Mouse (Mus musculus): ENCODE results near the gene Adgrv1. TPM values are rescaled to one million over a fixed set of nuclear protein-coding genes. Genes with fewer than 3 reads are reported as not detected.

The Adgrv1 gene
- polyA plus RNA-seq, 1 experiment from 2014 or later: 2.0 TPM

GRCm38 (mm10) chr13:81090051-81090836 is 542.7 kb downstream of the Adgrv1 start:
- WGBS: 90% methylated on average over 1 of the region's 1 CpGs
- no peaks in the 10 kb centered on the region for H3K27me3 ChIP-seq
- no peak overlapping the region for H3K9ac ChIP-seq
- H3K36me3 ChIP-seq: no peaks in the 10 kb centered on the region
- no peak overlapping the region for H3K4me3 ChIP-seq (replicated peaks)
- H3K4me2 ChIP-seq (replicated peaks): no peak overlapping the region
- H3K4me1 ChIP-seq: no peaks in the 10 kb centered on the region
- no peaks in the 10 kb centered on the region for H3K9me3 ChIP-seq (replicated peaks)
- ATAC-seq (ENCODE audit: insufficient number of reproducible peaks, low FRiP score, low TSS enrichment, low read depth): no peak
- no peak overlapping the region for H3K27ac ChIP-seq (replicated peaks)

- WGBS: 88% methylated on average over 2 of the region's 2 CpGs
- Histone ChIP-seq H3K36me3 (no peaks in the 10 kb centered on the region), H3K4me3 (replicated peaks) (no peak overlapping the region), H3K4me2 (replicated peaks) (no peak overlapping the region), H3K9me3 (replicated peaks) (no peaks in the 10 kb centered on the region), H3K9ac (no peak overlapping the region), H3K4me1 (no peaks in the 10 kb centered on the region), H3K27me3 (no peaks in the 10 kb centered on the region), H3K27ac (replicated peaks) (no peak overlapping the region)
- no peak for ATAC-seq (ENCODE audit: insufficient number of reproducible peaks, low FRiP score, low TSS enrichment, low read depth)
Measured at GRCm38 (mm10) chr13:81086969-81087682, 545.8 kb downstream of the Adgrv1 start.

- H3K9ac ChIP-seq: no peak overlapping the region
- 57% methylated on average over 5 of the region's 5 CpGs for WGBS
Measured at GRCm38 (mm10) chr13:81072214-81072613, 560.7 kb downstream of the Adgrv1 start.

GRCm38 (mm10) chr13:81051448-81051847 is 581.5 kb downstream of the Adgrv1 start:
- ATAC-seq (ENCODE audit: insufficient number of reproducible peaks, low FRiP score, low TSS enrichment, low read depth): no peak
- WGBS: 88% methylated on average over 4 of the region's 4 CpGs
- H3K9me3 ChIP-seq (replicated peaks): no peaks in the 10 kb centered on the region
- H3K36me3 ChIP-seq: no peaks in the 10 kb centered on the region
- no peaks in the 10 kb centered on the region for H3K27me3 ChIP-seq
- H3K4me3 ChIP-seq (replicated peaks): no peak overlapping the region
- H3K4me1 ChIP-seq: no peaks in the 10 kb centered on the region
- no peak overlapping the region for H3K4me2 ChIP-seq (replicated peaks)
- H3K27ac ChIP-seq (replicated peaks): no peak overlapping the region
- no peak overlapping the region for H3K9ac ChIP-seq

More at GRCm38 (mm10) chr13:81072214-81072613, 560.7 kb downstream of the Adgrv1 start:
- H3K27me3 ChIP-seq: no peaks in the 10 kb centered on the region
- no peaks in the 10 kb centered on the region for H3K4me1 ChIP-seq
- no peaks in the 10 kb centered on the region for H3K9me3 ChIP-seq (replicated peaks)
- H3K4me3 ChIP-seq (replicated peaks): no peak overlapping the region
- ATAC-seq (ENCODE audit: insufficient number of reproducible peaks, low FRiP score, low TSS enrichment, low read depth): no peak
- no peak overlapping the region for H3K4me2 ChIP-seq (replicated peaks)
- no peaks in the 10 kb centered on the region for H3K36me3 ChIP-seq
- no peak overlapping the region for H3K27ac ChIP-seq (replicated peaks)

GRCm38 (mm10) chr13:81050911-81051310 is 582.0 kb downstream of the Adgrv1 start:
- 62% methylated on average over 5 of the region's 5 CpGs for WGBS
- no peaks in the 10 kb centered on the region for H3K36me3 ChIP-seq
- H3K4me1 ChIP-seq: no peaks in the 10 kb centered on the region
- no peaks in the 10 kb centered on the region for H3K27me3 ChIP-seq
- H3K4me3 ChIP-seq (replicated peaks): no peak overlapping the region
- H3K9me3 ChIP-seq (replicated peaks): no peaks in the 10 kb centered on the region
- no peak for ATAC-seq (ENCODE audit: insufficient number of reproducible peaks, low FRiP score, low TSS enrichment, low read depth)
- H3K27ac ChIP-seq (replicated peaks): no peak overlapping the region
- no peak overlapping the region for H3K9ac ChIP-seq
- H3K4me2 ChIP-seq (replicated peaks): no peak overlapping the region

GRCm38 (mm10) chr13:81045345-81045744 is 587.6 kb downstream of the Adgrv1 start:
- 74% methylated on average over 11 of the region's 11 CpGs for WGBS
- Histone ChIP-seq H3K4me2 (replicated peaks) (no peak overlapping the region), H3K27me3 (no peaks in the 10 kb centered on the region), H3K4me3 (replicated peaks) (no peak overlapping the region), H3K36me3 (no peaks in the 10 kb centered on the region), H3K4me1 (no peaks in the 10 kb centered on the region), H3K9ac (no peak overlapping the region), H3K27ac (replicated peaks) (no peak overlapping the region), H3K9me3 (replicated peaks) (no peaks in the 10 kb centered on the region)
- ATAC-seq (ENCODE audit: insufficient number of reproducible peaks, low FRiP score, low TSS enrichment, low read depth): no peak

Small RNA genes within 50 kb of the gene (microRNA-seq; reads per million reads assigned to microRNA genes)
- gene Gm25241 (ENCODE audit: borderline number of aligned reads): not detected

Other genes with a start within 250 kb of the Adgrv1 start
- 25.2 and 25.8 TPM in 2 replicates for gene Lysmd3, start 24.5 kb upstream of the Adgrv1 start, polyA plus RNA-seq (2015; fragmentation: Nextera tagmentation; extraction: Ambion mirVana)
- 29.5 and 36.0 TPM in 2 replicates for gene Polr3g, start 77.9 kb upstream of the Adgrv1 start, polyA plus RNA-seq (2015; fragmentation: Nextera tagmentation; extraction: Ambion mirVana)
- 11.6 and 13.1 TPM in 2 replicates for gene Mblac2, start 78.2 kb upstream of the Adgrv1 start, polyA plus RNA-seq (2015; fragmentation: Nextera tagmentation; extraction: Ambion mirVana)
- gene Cetn3, start 149.9 kb upstream of the Adgrv1 start, polyA plus RNA-seq (2015; fragmentation: Nextera tagmentation; extraction: Ambion mirVana): 200 and 205 TPM in 2 replicates

Measured in embryonic facial prominence, embryonic 15.5 days (tissue).